Mouse (Mus musculus) activated CD4-positive, CD25-positive, alpha-beta regulatory T cell, adult 4 months (primary cell): ENCODE measurements around the gene Ccdc114. TPM values are rescaled to one million over a fixed set of nuclear protein-coding genes. Genes with fewer than 3 reads are reported as not detected.
"Not testable (repeated sequence)": the region's sequence is repeated elsewhere in the genome, so short reads cannot be mapped to it uniquely, and the experiment has no call there.

Source experiments
- ATAC-seq: one replicate; pipeline ENCODE4 v1.8.0; 2017
- polyA plus RNA-seq, 2 experiments: library from polyadenylated mRNA; unstranded; fragments of 100-300 nt; shearing (Covaris generic); gene quantifications; one replicate each; pipeline ENCODE4 v1.2.1; 2017

Ccdc114 gene
- polyA plus RNA-seq, 2 experiments from 2014 or later, result 0.96 to 2.2 TPM

GRCm38 (mm10) chr7:45919083-45919671, 4.7 kb upstream of the Ccdc114 start:
- no peak for ATAC-seq

DNA sequence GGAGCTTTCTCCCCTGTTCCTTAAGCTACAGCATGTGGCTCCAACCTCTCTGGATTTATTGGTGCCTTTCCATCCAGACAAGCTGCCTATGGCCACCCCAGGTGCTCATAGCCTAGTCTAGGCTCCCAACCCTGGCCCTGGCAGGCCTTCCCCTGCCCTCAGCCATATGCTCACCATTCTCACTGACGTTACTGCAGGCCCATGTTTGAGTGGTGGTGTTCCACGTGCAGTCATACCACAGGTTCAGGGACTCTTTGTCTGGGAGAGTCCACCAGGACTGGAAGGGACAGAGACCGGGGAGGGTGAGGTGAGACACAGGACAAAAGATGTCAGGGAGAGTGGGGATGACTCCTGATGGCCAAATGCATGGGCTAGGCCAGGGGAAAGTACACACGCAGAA, 4.1 kb upstream of the Ccdc114 start:
- no peak for ATAC-seq

DNA sequence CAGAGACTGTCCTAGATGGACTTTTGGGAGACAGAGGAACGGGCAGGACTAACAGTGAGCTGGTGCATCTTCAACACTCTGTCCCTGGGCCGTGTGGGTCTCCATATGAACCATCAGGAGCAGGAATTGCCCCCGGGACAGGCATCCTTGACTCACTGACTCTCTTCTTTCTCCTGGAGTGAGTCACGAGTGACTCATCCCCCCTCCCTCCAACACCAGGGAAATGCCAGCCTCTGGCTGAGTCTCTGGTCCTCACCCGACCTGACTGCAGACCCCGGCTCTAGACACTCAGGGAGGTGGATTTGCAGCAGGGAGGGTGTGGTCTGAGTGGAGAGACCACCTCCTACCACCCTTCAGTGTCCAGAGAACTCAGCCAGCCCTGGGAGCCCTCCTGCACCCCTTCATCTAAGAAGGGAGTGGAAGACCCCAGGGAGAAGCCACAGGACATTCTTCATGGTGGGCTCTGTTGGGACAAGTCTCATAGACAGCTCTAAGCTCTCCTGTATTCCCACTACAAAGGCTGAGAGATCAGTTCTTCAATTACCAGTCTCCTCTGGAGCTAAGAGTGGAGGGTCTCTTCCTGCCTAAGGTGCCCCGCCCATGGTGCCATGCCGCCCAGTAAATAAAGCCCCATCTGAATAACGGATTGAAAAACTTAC, 3.2 kb upstream of the Ccdc114 start:
- ATAC-seq, result no peak

DNA sequence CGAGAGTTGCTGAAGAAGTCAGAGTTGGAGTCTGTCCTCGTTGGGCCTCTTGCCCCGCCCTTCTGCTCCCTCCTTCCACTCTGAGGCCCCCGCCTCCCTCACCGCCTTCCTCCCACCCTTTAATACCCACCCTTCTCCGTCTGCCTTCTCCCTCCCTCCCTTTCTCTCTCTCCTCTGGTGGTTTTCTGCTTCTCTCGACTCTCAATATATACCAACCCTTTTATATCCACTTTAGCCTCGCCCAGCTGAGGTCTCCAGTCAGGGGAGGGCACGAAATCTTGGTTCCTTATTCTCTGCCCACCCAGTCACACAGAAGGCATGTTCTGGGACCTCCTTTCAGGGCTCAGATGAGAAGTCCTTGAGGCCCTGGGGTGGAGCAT, 2.6 kb upstream of the Ccdc114 start, which contains the start of gene Emp3:
Gene Emp3 (minus strand): TSS at position 163 of the 380 bp plus-strand sequence.
- peak; percentile 13 for ATAC-seq

- ATAC-seq, result no peak
Observed at GRCm38 (mm10) chr7:45921950-45922600, 1.8 kb upstream of the Ccdc114 start.

GRCm38 (mm10) chr7:45922928-45923761, 727 bp upstream of the Ccdc114 start:
- ATAC-seq, result peak; percentile 82

GRCm38 (mm10) chr7:45924429-45924816, 551 bp downstream of the Ccdc114 start:
- no peak for ATAC-seq

- no peak for ATAC-seq
Observed at GRCm38 (mm10) chr7:45928626-45929295, 4.9 kb downstream of the Ccdc114 start.

DNA sequence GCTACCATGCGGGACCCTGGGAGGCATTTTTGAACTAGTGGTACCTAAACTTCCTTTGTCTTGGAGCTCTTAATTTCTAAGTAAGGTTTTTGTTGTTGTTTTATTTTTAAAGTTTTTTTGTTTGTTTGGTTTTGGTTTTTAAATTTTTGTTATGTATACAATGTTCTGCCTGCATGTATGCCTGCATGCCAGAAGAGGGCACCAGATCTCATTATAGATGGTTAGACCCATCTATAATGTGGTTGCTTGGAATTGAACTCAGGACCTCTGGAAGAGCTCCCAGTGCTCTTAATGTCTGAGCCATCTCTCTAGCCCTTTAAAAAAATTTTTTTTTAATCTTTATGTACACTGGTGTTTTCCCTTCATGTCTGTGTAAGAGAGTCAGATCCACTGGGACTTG, 5.8 kb downstream of the Ccdc114 start:
- no peak for ATAC-seq

- not testable (repeated sequence) for ATAC-seq
Observed at GRCm38 (mm10) chr7:45933766-45934165, 9.9 kb downstream of the Ccdc114 start.

- no peak for ATAC-seq
Observed at GRCm38 (mm10) chr7:45935114-45935513, 11.2 kb downstream of the Ccdc114 start.

DNA sequence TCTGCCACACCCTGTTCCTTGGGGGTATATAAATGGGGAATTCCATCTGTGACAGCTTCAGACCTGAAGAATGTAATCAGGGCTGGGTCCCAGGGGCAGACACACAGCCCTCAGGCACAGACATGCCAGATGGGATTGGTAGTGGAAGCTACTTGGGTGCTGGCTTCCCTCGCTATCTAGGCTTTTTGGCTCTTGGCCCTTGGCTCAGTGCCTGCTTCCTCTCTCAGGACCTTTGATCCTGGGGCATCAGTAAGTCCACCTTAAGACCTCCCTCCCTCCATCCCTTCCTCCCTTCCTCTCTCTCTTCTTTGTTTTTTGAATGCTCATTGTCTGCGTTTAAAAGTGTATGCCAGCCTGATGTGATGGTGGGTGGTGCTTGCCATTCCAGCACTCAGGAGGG, 16.0 kb downstream of the Ccdc114 start:
- no peak for ATAC-seq

DNA sequence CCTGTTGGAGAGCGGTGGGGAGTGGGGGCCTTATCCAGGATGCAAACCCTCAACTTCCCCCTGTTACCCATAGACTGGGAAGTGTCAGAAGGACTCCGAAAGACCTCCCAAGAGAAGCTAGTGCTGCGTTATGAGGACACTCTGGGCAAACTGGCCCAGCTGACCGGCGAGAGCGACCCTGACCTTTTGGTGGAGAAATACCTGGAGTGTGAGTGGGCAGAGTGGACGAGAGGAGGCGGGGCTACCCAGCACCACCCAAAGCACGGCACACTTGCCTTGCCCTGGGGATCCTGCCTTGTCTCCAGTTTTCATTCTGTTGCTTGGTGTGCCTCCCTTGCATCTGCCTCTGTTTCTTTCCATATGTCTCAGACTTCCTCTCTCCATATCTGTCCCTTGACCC, 18.1 kb downstream of the Ccdc114 start:
- no peak for ATAC-seq

DNA sequence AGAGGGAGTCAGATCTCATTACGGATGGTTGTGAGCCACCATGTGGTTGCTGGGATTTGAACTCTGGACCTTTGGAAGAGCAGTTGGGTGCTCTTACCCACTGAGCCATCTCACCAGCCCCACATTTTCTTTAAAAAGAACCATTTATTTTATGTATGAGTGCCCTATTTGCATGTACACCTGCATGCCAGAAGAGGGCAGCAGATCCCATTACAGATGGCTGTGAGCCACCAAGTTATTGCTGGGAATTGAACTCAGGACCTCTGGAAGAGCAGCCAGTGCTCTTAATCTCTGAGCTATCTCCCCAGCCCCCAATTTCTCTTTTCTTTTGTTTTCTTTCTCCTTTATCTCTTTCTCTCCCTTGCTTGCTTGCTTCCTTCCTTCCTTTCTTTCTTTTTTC, 19.4 kb downstream of the Ccdc114 start:
- not testable (repeated sequence) for ATAC-seq

- no peak for ATAC-seq
Observed at GRCm38 (mm10) chr7:45949061-45949460, 25.2 kb downstream of the Ccdc114 start.

DNA sequence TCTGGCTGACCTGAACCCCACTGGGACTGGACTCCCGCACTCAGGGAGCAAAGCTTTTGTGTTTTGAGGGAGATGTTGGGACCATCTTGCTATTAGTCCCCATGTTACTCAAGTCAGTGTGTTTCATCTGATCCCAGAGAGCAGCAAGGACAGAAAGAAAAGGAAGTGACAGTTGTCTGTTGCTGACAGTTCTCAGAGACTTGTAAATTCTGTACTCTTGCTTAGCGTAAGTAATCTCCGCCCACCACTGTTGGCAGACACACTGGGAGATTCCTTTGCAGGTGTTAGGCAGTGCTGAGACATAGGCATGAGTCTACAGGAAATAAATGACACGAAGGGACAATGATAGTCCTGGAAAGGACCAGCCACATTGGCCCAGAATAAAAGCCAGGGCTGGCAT, 32.7 kb downstream of the Ccdc114 start:
- no peak for ATAC-seq

- no peak for ATAC-seq
Observed at GRCm38 (mm10) chr7:45971831-45972723, 48.2 kb downstream of the Ccdc114 start.

GRCm38 (mm10) chr7:45973271-45973687, 49.4 kb downstream of the Ccdc114 start:
- ATAC-seq, result no peak

GRCm38 (mm10) chr7:45974103-45974502, 50.2 kb downstream of the Ccdc114 start:
- ATAC-seq, result no peak

DNA sequence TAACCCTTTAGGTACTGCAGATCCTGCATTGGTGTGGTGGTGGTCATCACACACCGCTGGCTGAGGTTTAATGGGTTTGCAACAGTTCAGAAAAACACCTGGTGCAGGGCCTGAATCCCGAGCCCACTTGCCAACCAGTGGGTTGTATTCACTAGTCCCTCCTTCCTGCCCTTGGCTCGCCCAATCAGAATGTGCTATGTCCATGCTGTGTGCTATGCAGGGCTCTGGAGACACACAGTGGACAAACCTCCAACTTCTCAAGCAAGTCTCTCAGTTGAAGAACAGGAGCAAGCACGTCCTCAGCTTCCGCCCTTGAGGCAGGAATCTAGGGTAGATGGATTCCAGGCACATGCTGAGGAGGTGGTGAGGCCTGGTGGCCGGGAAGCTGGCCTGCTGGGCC, 50.6 kb downstream of the Ccdc114 start:
- no peak for ATAC-seq

- no peak for ATAC-seq
Observed at GRCm38 (mm10) chr7:45981612-45982011, 57.7 kb downstream of the Ccdc114 start.
